Mouse (Mus musculus) layer of hippocampus, adult 2 months (tissue): ENCODE measurements around the gene Zfp13. TPM values are rescaled to one million over a fixed set of nuclear protein-coding genes. Genes with fewer than 3 reads are reported as not detected.

Source experiments
- DNase-seq, 2 experiments: peaks; one replicate each; pipeline ENCODE4 v3.0.0; 2022; ENCODE audit warnings: low spot score in 2 of 2
- H3K27ac ChIP-seq: fragments of 200-600 bp; 2 replicates; pipeline ENCODE4 v1.8.1; 2022
- H3K4me3 ChIP-seq: fragments of 200-600 bp; 2 replicates; pipeline ENCODE4 v1.8.1; 2022; ENCODE audit warnings: mild to moderate bottlenecking
- CTCF ChIP-seq: fragments of 200-600 bp; conservative IDR thresholded peaks from 2 replicates; pipeline ENCODE4 v1.8.1; 2022; ENCODE audit warnings: antibody characterized with exemption, mild to moderate bottlenecking, moderate library complexity
- total RNA-seq, 2 experiments: library from RNA; stranded (reverse); gene quantifications; 2 replicates each; pipeline ENCODE4 v1.2.3; 2021

The Zfp13 gene
- total RNA-seq, 2 experiments from 2014 or later, result 30.1 to 33.6 TPM

- no peak for TF ChIP-seq CTCF
- peak overlapping the region; percentile 81 for H3K27ac ChIP-seq
- no peak for DNase-seq
Measured at GRCm38 (mm10) chr17:23551416-23551815, 47.9 kb downstream of the Zfp13 start.

DNA sequence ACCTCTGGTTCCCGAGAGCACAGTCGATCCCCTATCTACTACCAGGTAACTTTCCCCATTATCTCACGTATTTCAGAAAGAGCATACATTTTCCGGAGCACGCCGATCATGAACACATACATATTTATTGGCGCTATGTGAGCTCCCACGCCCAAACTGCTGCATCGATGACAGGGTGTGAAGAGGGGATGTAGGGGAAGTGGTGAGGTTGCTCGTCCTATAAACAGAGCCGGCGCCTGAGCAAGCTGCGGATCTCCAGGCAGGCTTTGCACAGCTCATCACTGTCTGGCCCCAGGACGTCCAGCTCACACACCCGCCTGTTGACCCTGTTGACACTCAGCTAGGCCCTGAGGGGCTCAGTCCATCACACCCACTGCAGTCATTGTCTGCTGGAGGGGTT lies 48.4 kb downstream of the Zfp13 start:
- no peak for TF ChIP-seq CTCF
- Histone ChIP-seq H3K4me3 (peak overlapping the region; percentile 81), H3K27ac (peak overlapping the region; percentile 81)
- DNase-seq, result peak in 1 of 2 experiments; percentile 20

More at GRCm38 (mm10) chr17:23551416-23551815, 47.9 kb downstream of the Zfp13 start:
- peak overlapping the region; percentile 81 for H3K4me3 ChIP-seq

DNA sequence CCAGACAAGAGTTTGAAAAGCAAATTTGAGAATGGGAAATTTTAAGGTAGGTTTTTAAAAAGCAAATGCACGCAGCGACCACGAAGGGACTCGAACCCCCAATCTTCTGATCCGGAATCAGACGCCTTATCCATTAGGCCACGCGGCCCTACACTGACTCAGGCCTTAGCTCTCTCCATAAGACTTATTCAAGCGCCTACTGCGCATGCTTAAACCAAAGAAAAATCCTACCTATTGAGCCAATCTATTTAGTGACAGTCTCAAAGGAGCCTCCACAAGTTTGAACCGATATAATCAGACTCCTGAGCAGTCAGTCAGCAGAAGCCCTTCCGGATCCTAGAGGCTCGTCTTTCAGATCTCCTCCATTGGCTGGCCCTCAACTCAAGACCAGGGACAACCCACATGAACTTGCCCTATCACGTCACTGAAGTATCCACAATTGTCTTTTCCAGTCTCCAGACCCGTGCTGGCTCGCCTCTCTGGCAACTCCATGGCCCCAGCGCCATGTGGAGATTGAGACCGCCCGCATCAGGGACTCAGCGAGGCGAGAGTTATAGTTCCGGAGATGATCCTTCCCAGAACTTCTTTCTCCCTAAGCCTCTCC lies 49.0 kb downstream of the Zfp13 start:
- peak overlapping the region; percentile 81 for H3K4me3 ChIP-seq
- DNase-seq, result peak; percentile 95 to 99
- no peak for TF ChIP-seq CTCF
- H3K27ac ChIP-seq, result peak overlapping the region; percentile 81

GRCm38 (mm10) chr17:23549441-23549840 lies 49.8 kb downstream of the Zfp13 start:
- no peak for TF ChIP-seq CTCF
- H3K27ac ChIP-seq, result peak overlapping the region; percentile 69
- DNase-seq, result peak in 1 of 2 experiments; percentile 21
- peak overlapping the region; percentile 81 for H3K4me3 ChIP-seq

DNA sequence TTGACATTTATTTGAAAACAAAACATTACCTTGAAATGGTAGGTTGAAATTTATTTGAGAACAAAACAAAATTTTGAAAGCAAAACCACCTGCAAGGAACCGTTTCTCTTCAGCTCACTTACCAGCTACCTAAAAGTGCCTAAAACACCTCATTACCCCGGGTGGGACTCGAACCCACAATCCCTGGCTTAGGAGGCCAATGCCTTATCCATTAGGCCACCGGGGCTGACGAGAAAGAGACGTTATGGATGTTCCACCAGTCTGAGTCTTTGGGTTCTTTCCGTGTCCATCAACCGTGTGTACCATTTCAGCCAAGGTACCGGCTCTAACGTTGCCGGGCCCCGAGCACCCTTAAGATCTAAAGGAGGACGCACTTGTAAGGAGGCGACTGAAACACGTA lies 50.7 kb downstream of the Zfp13 start:
- Histone ChIP-seq H3K4me3 (peak overlapping the region; percentile 81), H3K27ac (peak overlapping the region; percentile 69)
- DNase-seq, result peak; percentile 86 to 91
- TF ChIP-seq CTCF, result no peak

DNA sequence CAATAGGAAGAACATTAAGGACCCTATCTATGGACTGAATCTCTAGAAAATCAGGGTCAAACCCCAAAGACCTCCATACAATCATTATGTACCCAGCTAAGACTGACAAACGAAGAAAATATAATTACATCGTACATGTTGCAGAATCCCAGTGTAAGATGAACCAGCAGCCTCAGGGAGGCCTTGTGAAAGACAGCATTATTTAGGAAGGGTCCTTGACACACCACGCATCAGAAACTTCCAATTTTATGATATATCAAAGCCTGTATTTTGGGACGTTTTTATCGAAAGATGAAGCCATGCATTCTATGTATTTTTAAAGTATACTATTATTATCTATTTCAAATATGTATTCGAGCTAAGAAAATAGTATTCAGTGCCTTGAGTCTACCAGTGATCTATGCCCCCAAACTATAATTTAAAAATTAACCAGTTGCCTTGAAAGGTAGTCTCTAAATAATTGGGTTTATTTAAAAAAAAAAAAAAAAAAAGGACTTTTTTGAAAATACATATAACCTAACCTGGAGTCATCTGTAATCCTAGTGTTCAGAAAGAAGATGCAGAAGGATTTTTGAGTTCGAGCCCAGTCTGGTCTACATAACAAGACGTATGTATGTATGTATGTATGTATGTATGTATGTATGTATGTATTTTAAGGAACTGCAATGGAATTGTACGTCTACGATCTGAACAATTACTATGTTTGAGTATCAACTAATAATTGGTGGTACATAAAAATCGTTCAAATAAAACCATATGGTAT lies 51.4 kb downstream of the Zfp13 start:
- H3K27ac ChIP-seq, result no peak overlapping the region

DNA sequence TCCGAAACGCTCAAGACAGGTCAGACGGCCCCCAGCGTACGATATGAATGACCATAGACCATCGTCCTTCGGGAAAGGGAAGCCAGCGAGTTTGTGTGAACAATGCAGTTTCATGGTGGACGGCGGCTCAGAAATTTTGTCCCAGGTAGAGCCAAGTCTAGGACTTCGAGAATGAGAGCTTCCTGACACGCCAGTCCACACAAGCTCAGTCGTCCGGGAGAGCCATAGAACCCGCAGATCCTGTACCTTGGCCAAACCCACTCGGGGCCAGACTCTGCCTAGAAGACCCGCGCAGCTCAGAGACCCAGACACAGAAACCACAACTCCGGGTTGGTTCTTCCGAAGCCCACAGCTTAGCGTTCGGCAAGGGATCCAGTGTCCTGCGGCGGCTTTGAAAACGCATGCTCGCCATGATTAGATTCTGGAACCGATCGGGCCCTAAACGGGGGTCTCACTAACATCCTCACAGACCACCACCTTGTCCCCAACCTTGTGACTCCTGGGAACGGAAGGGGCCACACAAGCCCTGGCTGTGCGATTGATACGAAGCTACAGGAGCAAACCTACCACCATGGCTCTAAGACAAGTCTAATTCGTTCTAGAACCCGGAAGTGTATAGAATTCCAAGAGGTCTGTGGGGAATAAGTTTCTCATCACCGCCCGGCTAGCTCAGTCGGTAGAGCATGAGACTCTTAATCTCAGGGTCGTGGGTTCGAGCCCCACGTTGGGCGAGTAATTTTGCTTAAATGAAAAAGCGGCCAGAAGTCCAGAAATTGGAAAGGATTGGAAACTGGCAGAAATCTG lies 52.4 kb downstream of the Zfp13 start:
- TF ChIP-seq CTCF, result no peak
- peak; percentile 89 to 91 for DNase-seq
- peak overlapping the region; percentile 81 for H3K4me3 ChIP-seq
- peak overlapping the region; percentile 91 for H3K27ac ChIP-seq

More for the DNA sequence above, 51.4 kb downstream of the Zfp13 start:
- TF ChIP-seq CTCF, result no peak
- peak in 1 of 2 experiments; percentile 6 for DNase-seq
- H3K4me3 ChIP-seq, result peak overlapping the region; percentile 81

- peak; percentile 59 to 77 for DNase-seq
- TF ChIP-seq CTCF, result no peak
- Histone ChIP-seq H3K4me3 (peak overlapping the region; percentile 81), H3K27ac (peak overlapping the region; percentile 91)
Measured at GRCm38 (mm10) chr17:23546333-23546701, 53.0 kb downstream of the Zfp13 start.

DNA sequence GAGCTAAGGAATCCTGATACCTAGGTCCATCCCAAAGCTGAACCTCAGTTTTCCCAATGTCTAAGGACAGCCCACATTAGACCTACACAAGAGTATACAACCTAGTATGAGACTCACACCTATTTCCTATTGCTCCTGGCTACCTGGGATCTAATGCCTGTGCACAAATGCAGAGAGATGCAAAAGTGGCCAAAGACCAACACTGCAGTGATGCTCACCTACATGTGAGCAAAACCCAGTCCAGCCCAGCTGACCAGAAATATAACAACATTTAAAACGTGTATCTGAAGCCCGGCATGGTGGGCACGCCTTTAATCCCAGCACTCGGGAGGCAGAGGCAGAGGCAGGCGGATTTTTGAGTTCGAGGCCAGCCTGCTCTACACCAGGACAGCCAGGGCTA lies 53.4 kb downstream of the Zfp13 start:
- no peak for TF ChIP-seq CTCF
- H3K27ac ChIP-seq, result no peak overlapping the region
- H3K4me3 ChIP-seq, result peak overlapping the region; percentile 81; the same call in 1 of the 2 replicates
- no peak for DNase-seq

GRCm38 (mm10) chr17:23544766-23545165 lies 54.5 kb downstream of the Zfp13 start:
- peak in 1 of 2 experiments; percentile 5 for DNase-seq
- Histone ChIP-seq H3K27ac (no peak overlapping the region), H3K4me3 (no peak overlapping the region)
- TF ChIP-seq CTCF, result no peak

- peak in 1 of 2 experiments; percentile 3 for DNase-seq
- no peak overlapping the region for H3K4me3 ChIP-seq
- no peak for TF ChIP-seq CTCF
Measured at GRCm38 (mm10) chr17:23543983-23544382, 55.3 kb downstream of the Zfp13 start.

GRCm38 (mm10) chr17:23543325-23543724 lies 56.0 kb downstream of the Zfp13 start:
- TF ChIP-seq CTCF, result no peak
- no peak for DNase-seq
- no peak overlapping the region for H3K27ac ChIP-seq
- H3K4me3 ChIP-seq, result no peak overlapping the region

More at GRCm38 (mm10) chr17:23543983-23544382, 55.3 kb downstream of the Zfp13 start:
- H3K27ac ChIP-seq, result no peak overlapping the region

DNA sequence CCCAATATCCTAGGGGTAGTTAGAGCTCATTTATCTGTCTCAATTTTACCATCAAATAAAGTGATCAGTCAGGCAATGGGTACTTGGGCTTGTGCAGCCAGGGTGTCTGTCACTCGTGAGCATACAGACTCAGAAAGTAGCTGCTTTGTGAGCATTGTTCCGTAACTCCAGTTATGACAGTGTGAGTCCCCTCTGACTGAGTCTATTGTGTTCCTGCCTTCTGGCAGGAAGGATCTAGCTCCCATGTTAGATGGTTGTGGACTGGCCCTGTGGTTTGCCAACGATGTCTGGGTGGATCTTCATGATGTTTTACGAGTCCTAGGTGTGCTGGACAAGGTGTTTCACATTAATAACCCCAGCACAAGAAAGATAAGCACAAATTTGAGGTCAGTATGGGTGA lies 56.5 kb downstream of the Zfp13 start:
- no peak for TF ChIP-seq CTCF
- DNase-seq, result peak in 1 of 2 experiments; percentile 4
- Histone ChIP-seq H3K27ac (peak overlapping the region; percentile 18; the same call in 1 of the 2 replicates), H3K4me3 (no peak overlapping the region)
